Mouse (Mus musculus) thymus, adult 2 months (tissue): ENCODE data around the gene Trim37. TPM values are rescaled to one million over a fixed set of nuclear protein-coding genes. Genes with fewer than 3 reads are reported as not detected.
A peak's percentile ranks its signal among the peaks of the same experiment; 100 is the strongest.

ENCODE experiments used
- DNase-seq: peaks from one replicate; pipeline ENCODE4 v3.0.0; 2021
- H3K27ac ChIP-seq: fragments of 200-500 bp; 2 replicates; pipeline ENCODE4 v1.5.1; 2012; ENCODE audit warnings: low read length, control low read depth; ENCODE audit not compliant: control insufficient read depth, insufficient read depth
- H3K27me3 ChIP-seq: fragments of 200-500 bp; 2 replicates; pipeline ENCODE4 v1.6.1; 2012; ENCODE audit warnings: mild to moderate bottlenecking, low read length, moderate library complexity, mixed read lengths; ENCODE audit not compliant: control insufficient read depth, insufficient read depth
- H3K36me3 ChIP-seq: fragments of 200-500 bp; 2 replicates; pipeline ENCODE4 v1.6.1; 2012; ENCODE audit warnings: mild to moderate bottlenecking, low read length, moderate library complexity; ENCODE audit not compliant: control insufficient read depth, insufficient read depth
- H3K4me1 ChIP-seq: fragments of 200-500 bp; replicated peaks from 2 replicates; pipeline ENCODE4 v1.6.1; 2012; ENCODE audit warnings: low read length; ENCODE audit not compliant: control insufficient read depth, insufficient read depth
- H3K4me3 ChIP-seq: fragments of 200-500 bp; 2 replicates; pipeline ENCODE4 v1.5.1; 2012; ENCODE audit warnings: mild to moderate bottlenecking, low read length, control low read depth, moderate library complexity; ENCODE audit not compliant: control insufficient read depth, insufficient read depth
- CTCF ChIP-seq: fragments of 200-500 bp; IDR thresholded peaks from 2 replicates; pipeline ENCODE4 v1.5.1; 2012; ENCODE audit warnings: mild to moderate bottlenecking, control low read depth, low read length, moderate library complexity, borderline replicate concordance; ENCODE audit not compliant: control insufficient read depth, poor library complexity, insufficient read depth; ENCODE audit errors: extremely low read depth
- POLR2A ChIP-seq: fragments of 200-500 bp; IDR thresholded peaks from 2 replicates; pipeline ENCODE4 v1.6.1; 2012; ENCODE audit warnings: mild to moderate bottlenecking, low read length, control low read depth, moderate library complexity; ENCODE audit not compliant: control insufficient read depth, poor library complexity, insufficient read depth; ENCODE audit errors: extremely low read depth
- WGBS: fragments of 180-500 bp; shearing (Covaris S2); methylation state at CpG from one replicate; pipeline ENCODE4 v1.1.7; 2018; 5-methylcytosine and 5-hydroxymethylcytosine counted together
- polyA plus RNA-seq: library from polyadenylated mRNA; depleted of rRNA; stranded (reverse); fragments of >200 nt; gene quantifications from 2 replicates; pipeline ENCODE4 v1.2.3, GENCODE M21; 2012; rRNA removed

Gene Trim37
- polyA plus RNA-seq, result 5.2 and 5.9 TPM in 2 replicates

- TF ChIP-seq POLR2A (no peak), CTCF (peak; percentile 49; the same call in 1 of the 2 replicates)
- under 1% methylated on average over 103 of the region's 105 CpGs for WGBS
- H3K36me3 ChIP-seq, result peaks cover 14% of the 10 kb centered on the region
- 0 out of 2 replicates have a peak, but pooled peaks cover 2% of the 10 kb centered on the region for H3K4me1 ChIP-seq
- H3K27me3 ChIP-seq, result no peaks in the 10 kb centered on the region
- DNase-seq, result peak; percentile 81
- H3K27ac ChIP-seq, result peak within 1 kb of the TSS; percentile 11
- peak within 1 kb of the TSS; percentile 77 for H3K4me3 ChIP-seq
Measured at GRCm38 (mm10) chr11:87126824-87127816, at the start of gene Trim37. Trim37 (plus strand) TSS chr11:87127077.

- H3K4me3 ChIP-seq, result no peak overlapping the region
- DNase-seq, result no peak
- no peak overlapping the region for H3K27ac ChIP-seq
- 87% methylated on average over 1 of the region's 1 CpGs for WGBS
- TF ChIP-seq POLR2A (no peak), CTCF (no peak)
- no peaks in the 10 kb centered on the region for H3K27me3 ChIP-seq
- H3K36me3 ChIP-seq, result peaks cover 24% of the 10 kb centered on the region
- peaks cover 13% of the 10 kb centered on the region for H3K4me1 ChIP-seq
Measured at GRCm38 (mm10) chr11:87083712-87084111, 43.2 kb upstream of the Trim37 start.

GRCm38 (mm10) chr11:87085461-87085860, 41.4 kb upstream of the Trim37 start:
- H3K36me3 ChIP-seq, result peaks cover 13% of the 10 kb centered on the region

GRCm38 (mm10) chr11:87086290-87086984, 40.4 kb upstream of the Trim37 start, which contains the start of gene Smg8:
Smg8 (minus strand) TSS chr11:87086774.
- H3K27me3 ChIP-seq, result no peaks in the 10 kb centered on the region
- DNase-seq, result peak; percentile 76
- WGBS, result under 1% methylated on average over 43 of the region's 43 CpGs
- peaks cover 13% of the 10 kb centered on the region for H3K4me1 ChIP-seq
- H3K36me3 ChIP-seq, result peaks cover 6% of the 10 kb centered on the region
- TF ChIP-seq POLR2A, result peak; percentile 59; the same call in 1 of the 2 replicates
- no peak; the same call in 1 of the 2 replicates for TF ChIP-seq CTCF
- H3K27ac ChIP-seq, result no peak within 1 kb of the TSS
- peak within 1 kb of the TSS; percentile 81 for H3K4me3 ChIP-seq

More at GRCm38 (mm10) chr11:87085461-87085860, 41.4 kb upstream of the Trim37 start:
- H3K4me1 ChIP-seq, result peaks cover 13% of the 10 kb centered on the region
- no peaks in the 10 kb centered on the region for H3K27me3 ChIP-seq
- no peak for DNase-seq
- TF ChIP-seq POLR2A, result no peak
- no peak for TF ChIP-seq CTCF
- WGBS, result 93% methylated on average over 13 of the region's 13 CpGs
- no peak overlapping the region for H3K27ac ChIP-seq
- H3K4me3 ChIP-seq, result no peak overlapping the region

GRCm38 (mm10) chr11:87087142-87087541, 39.7 kb upstream of the Trim37 start:
- WGBS, result 42% methylated on average over 2 of the region's 2 CpGs
- Histone ChIP-seq H3K4me1 (peaks cover 13% of the 10 kb centered on the region), H3K27me3 (no peaks in the 10 kb centered on the region), H3K27ac (no peak overlapping the region), H3K4me3 (no peak overlapping the region), H3K36me3 (peaks cover 8% of the 10 kb centered on the region; the same call in 1 of the 2 replicates)
- no peak for DNase-seq
- TF ChIP-seq POLR2A (no peak), CTCF (no peak)

GRCm38 (mm10) chr11:87108409-87108754, 18.5 kb upstream of the Trim37 start, which contains the start of gene Prr11:
Prr11 (minus strand) TSS chr11:87108708.
- TF ChIP-seq POLR2A (no peak), CTCF (no peak)
- no peaks in the 10 kb centered on the region for H3K27me3 ChIP-seq
- WGBS, result under 1% methylated on average over 14 of the region's 14 CpGs

More at GRCm38 (mm10) chr11:87108409-87108754, 18.5 kb upstream of the Trim37 start, which contains the start of gene Prr11:
- H3K36me3 ChIP-seq, result peaks cover 9% of the 10 kb centered on the region; the same call in 1 of the 2 replicates
- no peak for DNase-seq
- peak within 1 kb of the TSS; percentile 75 for H3K27ac ChIP-seq
- 0 out of 2 replicates have a peak, but pooled peaks cover 2% of the 10 kb centered on the region for H3K4me1 ChIP-seq
- peak within 1 kb of the TSS; percentile 69 for H3K4me3 ChIP-seq
